Mouse (Mus musculus): ENCODE data around the gene Rmi1.
"Not testable (repeated sequence)": the region's sequence is repeated elsewhere in the genome, so short reads cannot be mapped to it uniquely, and the experiment has no call there.

Rmi1 gene

GRCm38 (mm10) chr13:58401135-58402002 lies 679 bp upstream of the Rmi1 start:
- DNase-seq (ENCODE audit: low spot score in 2 of 2): peak; percentile 75 to 89

DNA sequence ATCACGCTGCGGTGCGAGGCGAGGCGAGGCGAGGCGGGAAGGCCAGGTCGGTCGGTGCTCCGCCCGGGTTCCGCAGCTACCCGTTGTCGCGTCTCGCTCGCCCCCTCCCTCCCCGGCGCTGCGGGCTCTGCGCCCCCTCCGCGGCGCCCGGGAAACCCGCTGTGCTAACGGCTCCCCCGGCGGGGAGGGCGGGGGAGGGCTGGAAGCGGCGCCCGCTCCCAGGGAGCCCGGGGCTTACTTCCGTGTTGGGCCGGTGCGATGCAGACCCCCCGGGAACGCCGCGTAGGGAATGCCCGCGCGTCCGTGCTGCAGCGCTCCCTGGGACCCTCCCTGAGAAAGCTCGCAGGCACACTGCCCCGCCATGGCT lies 679 bp downstream of the Rmi1 start:
- no peak for DNase-seq (ENCODE audit: low spot score in 2 of 2)

DNA sequence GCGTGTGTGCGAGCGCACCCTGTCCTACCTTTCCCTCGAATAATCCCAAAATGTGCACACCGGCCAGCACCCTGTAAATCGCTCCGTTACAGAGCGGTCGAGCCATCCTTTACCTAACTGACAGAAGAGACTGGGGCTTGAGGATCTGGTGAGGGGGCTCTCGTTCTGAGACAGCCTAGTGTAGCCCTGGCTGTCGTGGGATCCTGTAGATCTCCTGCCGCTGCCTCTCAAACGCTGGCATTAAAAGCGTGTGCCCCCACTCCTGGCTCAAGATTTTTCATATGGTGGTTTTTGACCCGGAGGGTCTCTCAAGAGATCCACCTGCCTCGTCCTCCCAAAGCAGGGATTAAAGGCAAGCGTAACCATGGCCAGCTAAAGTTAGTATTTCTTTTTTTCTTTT lies 1.2 kb downstream of the Rmi1 start, which contains the start of gene Hnrnpk:
Gene Hnrnpk, minus strand, starts transcription at position 101 of the 400 bp plus-strand sequence.
- DNase-seq (ENCODE audit: low spot score in 2 of 2): not testable (repeated sequence)

GRCm38 (mm10) chr13:58411073-58411472 lies 9.0 kb downstream of the Rmi1 start:
- no peak for DNase-seq (ENCODE audit: low spot score in 2 of 2)

- DNase-seq (ENCODE audit: low spot score in 2 of 2): no peak
Measured at GRCm38 (mm10) chr13:58415374-58415773, 13.3 kb downstream of the Rmi1 start.

GRCm38 (mm10) chr13:58415838-58416237 lies 13.8 kb downstream of the Rmi1 start:
- peak in 1 of 2 experiments; percentile 34 for DNase-seq (ENCODE audit: low spot score in 2 of 2)

GRCm38 (mm10) chr13:58418656-58419055 lies 16.6 kb downstream of the Rmi1 start:
- peak in 1 of 2 experiments; percentile 51 for DNase-seq (ENCODE audit: low spot score in 2 of 2)

DNA sequence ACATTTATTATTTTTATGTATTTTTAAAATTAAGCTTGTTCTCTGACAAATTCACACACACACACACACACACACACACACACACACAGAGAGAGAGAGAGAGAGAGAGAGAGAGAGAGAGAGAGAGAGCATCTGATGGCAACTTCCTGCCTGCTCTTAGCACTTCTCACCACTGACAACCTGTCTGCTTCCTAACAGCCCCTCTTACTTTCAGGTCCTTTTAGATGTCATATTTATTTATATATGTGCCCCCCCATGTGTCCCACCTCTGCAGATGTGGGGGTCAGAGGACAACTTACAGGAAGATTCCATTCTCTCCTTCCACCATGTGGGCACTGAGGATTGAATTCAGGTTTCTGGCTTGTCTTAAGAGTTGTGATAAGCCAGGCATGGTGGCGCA lies 17.2 kb downstream of the Rmi1 start:
- peak in 1 of 2 experiments; percentile 25 for DNase-seq (ENCODE audit: low spot score in 2 of 2)

DNA sequence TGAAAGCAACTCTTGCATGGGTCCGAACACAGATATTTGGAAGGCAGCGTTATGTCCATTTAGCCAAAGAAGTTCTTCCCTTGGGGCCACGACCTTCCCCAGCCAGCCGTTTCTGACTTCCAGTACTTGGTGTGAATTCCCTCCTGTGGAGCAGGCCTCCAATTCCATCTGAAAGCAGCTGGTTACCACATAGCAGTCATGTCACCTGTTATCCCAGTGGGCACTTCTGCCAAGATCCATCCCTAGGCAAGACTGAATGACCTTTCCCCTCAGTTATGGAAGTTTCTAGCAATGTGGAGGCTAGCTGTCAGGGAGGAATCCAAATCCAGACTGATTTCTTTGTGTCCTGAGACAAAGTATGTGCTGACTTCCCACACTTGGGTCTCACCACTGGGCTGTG lies 19.0 kb downstream of the Rmi1 start:
- DNase-seq (ENCODE audit: low spot score in 2 of 2): peak in 1 of 2 experiments; percentile 6

DNA sequence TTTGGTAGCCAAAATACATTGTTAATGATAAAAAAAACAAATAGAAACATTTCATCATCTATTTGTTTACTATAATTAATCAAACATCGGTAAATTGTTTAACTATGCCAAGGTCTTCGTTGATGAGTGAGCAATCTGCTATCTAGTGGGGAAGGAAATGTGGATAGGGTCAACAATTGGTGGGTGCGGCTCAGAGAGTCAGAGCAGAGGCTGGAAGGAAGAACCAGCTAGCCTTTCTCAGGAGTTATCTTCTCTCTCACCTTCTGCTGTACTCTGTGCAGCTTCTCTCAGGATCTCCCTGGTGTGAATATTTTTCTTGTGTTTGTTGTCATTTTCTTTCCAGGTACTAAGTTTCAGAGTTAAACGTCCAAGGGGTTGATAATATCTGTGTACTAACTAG lies 20.2 kb downstream of the Rmi1 start:
- no peak for DNase-seq (ENCODE audit: low spot score in 2 of 2)

DNA sequence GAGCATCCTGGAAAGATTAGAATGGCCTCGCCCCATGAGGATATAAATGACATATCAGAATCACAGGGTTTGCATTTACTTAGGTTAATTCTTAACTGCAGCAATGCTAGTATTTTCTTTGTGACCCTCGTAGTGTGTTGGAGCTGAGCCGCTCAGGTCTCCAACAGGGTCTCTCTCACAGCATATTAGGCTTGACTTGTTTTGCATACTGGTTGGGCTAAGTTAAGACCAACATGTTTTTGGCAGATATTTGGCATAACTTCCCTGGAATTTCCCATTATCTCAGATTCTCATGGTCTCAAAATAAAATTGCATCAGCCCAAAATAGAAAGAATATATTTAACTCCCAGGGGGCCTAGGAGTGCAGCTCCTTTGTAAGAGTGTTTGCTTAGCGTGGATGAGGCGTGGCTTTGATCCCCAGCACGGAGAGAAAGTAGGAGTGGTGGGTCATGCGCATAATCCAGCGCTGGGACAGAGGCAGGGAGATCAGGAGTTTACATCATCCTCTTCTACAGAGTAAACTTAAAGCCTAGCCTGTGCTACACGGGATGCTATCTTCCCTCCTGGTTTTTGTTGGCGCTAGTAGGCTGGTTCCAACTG lies 21.1 kb downstream of the Rmi1 start:
- peak in 1 of 2 experiments; percentile 5 for DNase-seq (ENCODE audit: low spot score in 2 of 2)

GRCm38 (mm10) chr13:58439716-58440115 lies 37.7 kb downstream of the Rmi1 start:
- no peak for DNase-seq (ENCODE audit: low spot score in 2 of 2)

DNA sequence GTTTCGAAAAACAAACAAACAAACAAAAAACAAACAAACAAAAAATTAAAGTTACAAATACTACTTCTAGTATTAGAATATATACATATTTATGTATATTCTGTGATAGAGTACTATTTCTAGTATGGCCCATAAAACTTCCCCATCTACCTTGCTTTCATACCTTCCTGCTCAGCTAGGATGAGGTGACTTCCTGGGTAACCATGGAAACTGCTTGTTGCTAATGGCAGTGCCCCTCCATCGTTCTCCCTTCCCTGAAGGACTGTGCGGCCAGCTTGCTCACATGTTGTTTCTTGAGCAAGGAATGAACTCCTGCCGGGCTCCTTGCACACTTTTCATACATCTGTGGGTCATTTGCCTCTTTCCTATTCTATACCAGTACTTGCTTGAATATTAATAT lies 41.3 kb downstream of the Rmi1 start:
- no peak for DNase-seq (ENCODE audit: low spot score in 2 of 2)

- peak; percentile 51 to 67 for DNase-seq (ENCODE audit: low spot score in 2 of 2)
Measured at GRCm38 (mm10) chr13:58443787-58444186, 41.7 kb downstream of the Rmi1 start.

- DNase-seq (ENCODE audit: low spot score in 2 of 2): no peak
Measured at GRCm38 (mm10) chr13:58446541-58446940, 44.5 kb downstream of the Rmi1 start.

DNA sequence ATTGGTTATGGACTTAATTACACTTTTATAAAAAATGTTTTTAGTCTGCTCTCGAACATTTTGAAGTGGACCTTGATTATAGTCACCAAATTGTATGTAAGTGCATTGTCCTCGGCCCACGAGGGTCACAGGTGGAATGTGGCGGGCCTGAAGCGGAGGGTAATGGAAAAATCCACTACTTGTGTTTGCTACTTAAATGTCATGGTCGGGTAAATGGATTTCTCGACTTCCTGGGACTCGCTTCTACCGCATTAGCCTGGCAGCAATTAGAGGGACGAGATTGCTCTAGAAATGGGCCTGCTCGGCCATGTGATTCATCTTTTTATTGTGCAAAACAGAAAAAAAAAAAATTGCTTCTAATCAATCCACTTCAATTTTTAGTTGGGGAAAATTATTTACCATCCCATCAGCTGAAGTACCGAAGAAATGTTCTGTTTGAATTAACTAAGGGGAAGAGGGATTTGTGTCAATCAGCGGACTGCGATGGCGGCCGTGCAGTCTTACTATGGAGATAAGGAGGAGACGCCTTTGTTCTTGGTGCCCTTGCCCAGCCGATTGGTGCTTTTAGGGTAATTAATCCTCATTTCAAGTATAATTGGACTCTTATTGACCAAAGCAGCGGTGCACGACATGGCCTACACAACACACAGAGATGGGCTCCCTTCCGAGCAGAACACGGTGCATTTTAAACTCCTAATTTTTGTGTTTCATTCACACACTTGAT lies 48.6 kb downstream of the Rmi1 start:
- no peak for DNase-seq (ENCODE audit: low spot score in 2 of 2)

- no peak for DNase-seq (ENCODE audit: low spot score in 2 of 2)
Measured at GRCm38 (mm10) chr13:58452246-58452645, 50.2 kb downstream of the Rmi1 start.

- no peak for DNase-seq (ENCODE audit: low spot score in 2 of 2)
Measured at GRCm38 (mm10) chr13:58452651-58453413, 50.8 kb downstream of the Rmi1 start.

- no peak for DNase-seq (ENCODE audit: low spot score in 2 of 2)
Measured at GRCm38 (mm10) chr13:58453541-58453940, 51.5 kb downstream of the Rmi1 start.

- DNase-seq (ENCODE audit: low spot score in 2 of 2): no peak
Measured at GRCm38 (mm10) chr13:58456547-58456946, 54.5 kb downstream of the Rmi1 start.

- DNase-seq (ENCODE audit: low spot score in 2 of 2): not testable (repeated sequence)
Measured at GRCm38 (mm10) chr13:58458811-58459210, 56.8 kb downstream of the Rmi1 start.

Data from spleen, postnatal 4 days (tissue).